Mouse (Mus musculus) spleen, postnatal 4 days (tissue): ENCODE results near the gene Ssbp3.

Experiments used
- DNase-seq, 2 experiments: peaks; one replicate each; pipeline ENCODE4 v3.0.0; 2022; ENCODE audit warnings: low spot score in 2 of 2

The Ssbp3 gene

DNA sequence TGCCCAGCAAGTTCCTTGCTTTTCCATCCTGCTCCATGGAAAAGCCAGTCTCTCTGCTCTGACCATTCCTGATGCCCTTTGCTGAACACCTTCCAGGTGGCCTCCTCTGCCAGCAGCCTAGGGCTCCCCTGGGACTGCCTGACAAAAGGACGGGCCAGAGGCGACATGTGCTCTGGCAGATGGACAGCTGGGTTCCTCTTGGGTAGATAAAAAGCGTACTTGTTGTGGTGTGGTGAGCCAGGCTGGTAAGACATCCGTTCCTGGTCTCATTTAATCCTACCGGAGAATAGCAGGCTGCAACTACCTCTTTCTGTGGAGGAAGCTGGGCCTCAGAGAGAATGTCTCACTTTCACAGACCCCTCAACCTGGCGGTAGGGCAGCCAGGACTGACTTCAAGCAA is 185.5 kb downstream of the Ssbp3 start:
- no peak for DNase-seq

DNA sequence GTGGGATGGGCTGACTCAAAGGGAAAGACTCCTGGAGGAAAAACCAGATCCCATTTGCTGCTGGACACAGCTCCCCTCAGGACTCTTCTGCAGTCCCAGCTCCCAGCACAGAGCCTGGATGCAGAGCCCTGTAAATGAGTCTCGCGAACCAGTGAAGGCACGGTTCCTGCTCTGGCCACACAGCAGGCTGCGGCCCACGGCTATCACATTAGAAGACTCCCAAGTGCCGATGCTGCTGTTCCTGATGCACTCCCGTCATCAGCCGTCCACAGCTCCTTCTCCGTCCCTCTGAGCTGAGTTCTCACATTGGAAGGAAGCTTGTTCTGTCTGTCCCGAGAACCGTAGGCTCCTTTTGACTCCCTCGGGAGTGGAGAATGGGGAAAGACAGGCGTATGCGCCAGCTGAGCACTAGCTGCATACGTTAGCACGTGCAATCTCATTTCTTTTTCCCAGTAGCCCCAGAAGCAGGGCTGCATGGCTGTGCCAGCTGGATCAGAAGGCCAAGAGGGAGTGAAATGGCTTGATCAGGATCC is 186.4 kb downstream of the Ssbp3 start, which contains the start of gene Cdcp2:
Cdcp2 (plus strand) TSS at position 51 of the 533 bp plus-strand sequence.
- DNase-seq = no peak

DNA sequence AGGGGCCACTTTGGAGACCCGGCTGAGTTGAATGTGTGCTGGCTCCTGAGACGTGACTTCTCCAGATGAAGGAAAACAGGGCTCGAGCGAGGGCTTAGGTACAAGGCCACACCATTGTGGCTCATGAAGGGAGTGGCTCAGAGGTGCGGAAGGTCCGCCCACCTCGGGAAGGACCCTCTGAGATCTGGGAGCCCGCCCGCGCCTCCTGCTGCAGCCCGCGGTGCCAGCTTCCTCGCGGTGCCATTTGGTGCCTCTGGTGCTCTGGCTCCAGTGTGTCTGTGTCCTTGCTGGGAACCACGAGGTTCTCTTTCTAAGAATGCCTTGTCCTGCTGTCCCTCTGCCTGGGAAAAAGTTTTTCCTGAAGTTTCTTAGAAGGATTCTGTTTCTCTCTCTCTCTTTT is 187.4 kb downstream of the Ssbp3 start:
- DNase-seq = no peak

DNA sequence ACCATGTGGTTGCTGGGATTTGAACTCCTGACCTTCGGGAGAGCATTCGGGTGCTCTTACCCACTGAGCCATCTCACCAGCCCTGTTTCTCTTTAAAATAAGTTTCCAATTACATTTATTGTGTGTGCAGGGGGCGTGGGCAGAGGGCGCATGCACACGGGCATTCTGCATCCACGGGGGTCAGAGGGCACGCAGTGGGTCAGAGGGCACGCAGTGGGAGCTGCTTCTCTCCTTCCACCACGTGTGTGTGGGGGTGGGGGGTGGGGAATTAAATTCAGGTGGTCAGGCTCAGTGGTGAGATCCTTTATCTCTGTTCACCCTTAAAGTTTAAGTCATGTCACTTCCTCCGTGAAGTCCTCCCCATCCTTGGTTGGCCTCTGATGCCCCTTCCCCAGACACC is 187.9 kb downstream of the Ssbp3 start:
- no peak for DNase-seq

DNA sequence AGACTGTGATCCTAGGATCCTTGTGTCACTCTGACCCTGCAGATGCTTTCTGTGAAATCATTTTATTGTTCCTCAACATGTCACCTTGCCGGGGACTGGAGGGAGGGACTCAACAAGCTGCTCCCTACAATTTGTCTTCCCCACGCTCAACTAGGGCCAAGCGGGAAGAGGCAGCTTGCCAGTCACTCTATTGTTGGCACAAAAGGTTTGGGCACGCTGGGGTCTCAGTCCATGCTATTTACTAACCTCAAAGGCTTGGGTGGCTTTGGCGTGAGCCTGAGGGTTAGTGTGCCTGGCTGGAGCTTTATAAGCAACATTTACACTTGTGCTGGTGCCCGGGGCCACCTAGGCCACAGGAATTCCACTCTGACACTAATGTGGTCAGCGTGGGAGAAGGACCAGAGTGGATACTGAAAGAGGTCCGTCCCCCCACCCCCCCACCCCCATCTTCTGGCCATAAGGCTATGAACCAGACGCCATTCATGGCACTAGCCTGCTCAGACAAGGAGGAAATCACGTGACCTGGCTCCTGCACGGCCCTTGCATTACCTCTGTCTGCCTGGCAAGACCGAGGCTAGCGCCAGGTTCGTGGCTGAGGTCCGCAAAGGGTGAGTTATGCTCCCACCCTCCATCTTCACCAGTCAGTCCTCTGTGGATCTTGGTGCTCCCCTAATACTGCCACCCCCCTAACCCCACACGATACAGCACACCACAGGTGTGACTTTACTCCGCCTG is 188.5 kb downstream of the Ssbp3 start:
- DNase-seq = no peak
